Mouse (Mus musculus): ENCODE measurements around the gene Hist1h4i. TPM values are rescaled to one million over a fixed set of nuclear protein-coding genes. Genes with fewer than 3 reads are reported as not detected.

Hist1h4i gene
- 7.8 TPM for polyA plus RNA-seq (2014; fragmentation: Illumina TruSeq; extraction: RNeasy Lipid Tissue Mini Kit (QIAGEN cat#74804); ENCODE audit: low read depth, low replicate concordance)

DNA sequence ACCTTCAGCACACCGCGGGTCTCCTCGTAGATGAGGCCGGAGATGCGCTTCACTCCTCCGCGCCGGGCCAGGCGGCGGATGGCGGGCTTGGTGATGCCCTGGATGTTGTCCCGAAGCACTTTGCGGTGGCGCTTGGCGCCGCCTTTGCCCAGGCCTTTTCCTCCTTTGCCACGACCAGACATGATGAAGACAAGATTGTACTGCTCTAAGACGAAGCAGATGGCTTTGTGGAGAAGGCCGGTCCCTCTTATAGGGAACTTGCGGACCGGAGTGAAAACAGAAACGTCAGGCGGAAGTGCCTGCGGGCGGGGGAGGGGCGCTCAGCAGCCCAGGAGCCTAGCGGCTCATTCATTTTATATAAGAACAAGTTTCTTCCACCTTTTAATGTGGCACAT lies at the start of gene Hist1h4i:
Hist1h4i (minus strand) TSS at position 221 of the 395 bp plus-strand sequence.

DNA sequence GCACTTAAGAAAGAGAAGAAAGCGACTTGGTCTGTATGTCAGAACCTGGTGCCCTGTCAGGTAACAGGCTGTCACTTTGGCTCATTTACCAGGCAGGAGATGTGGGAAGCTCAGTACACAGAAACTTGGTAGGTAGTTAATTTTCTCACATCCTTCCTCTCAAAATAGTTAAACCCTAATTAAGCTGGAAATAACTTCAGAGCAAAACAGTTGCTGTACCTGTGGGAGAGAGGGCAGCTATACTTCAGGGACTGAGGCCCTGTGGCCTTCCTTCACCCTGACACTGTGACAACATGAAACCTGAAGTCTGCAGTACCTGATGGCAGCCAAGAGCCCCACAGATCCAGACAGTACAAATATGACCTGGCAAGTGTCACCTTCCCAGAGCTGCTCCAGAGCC lies 43.0 kb upstream of the Hist1h4i start, which contains the start of gene Vmn1r188:
Vmn1r188 (plus strand) TSS at position 301 of the 400 bp plus-strand sequence.

DNA sequence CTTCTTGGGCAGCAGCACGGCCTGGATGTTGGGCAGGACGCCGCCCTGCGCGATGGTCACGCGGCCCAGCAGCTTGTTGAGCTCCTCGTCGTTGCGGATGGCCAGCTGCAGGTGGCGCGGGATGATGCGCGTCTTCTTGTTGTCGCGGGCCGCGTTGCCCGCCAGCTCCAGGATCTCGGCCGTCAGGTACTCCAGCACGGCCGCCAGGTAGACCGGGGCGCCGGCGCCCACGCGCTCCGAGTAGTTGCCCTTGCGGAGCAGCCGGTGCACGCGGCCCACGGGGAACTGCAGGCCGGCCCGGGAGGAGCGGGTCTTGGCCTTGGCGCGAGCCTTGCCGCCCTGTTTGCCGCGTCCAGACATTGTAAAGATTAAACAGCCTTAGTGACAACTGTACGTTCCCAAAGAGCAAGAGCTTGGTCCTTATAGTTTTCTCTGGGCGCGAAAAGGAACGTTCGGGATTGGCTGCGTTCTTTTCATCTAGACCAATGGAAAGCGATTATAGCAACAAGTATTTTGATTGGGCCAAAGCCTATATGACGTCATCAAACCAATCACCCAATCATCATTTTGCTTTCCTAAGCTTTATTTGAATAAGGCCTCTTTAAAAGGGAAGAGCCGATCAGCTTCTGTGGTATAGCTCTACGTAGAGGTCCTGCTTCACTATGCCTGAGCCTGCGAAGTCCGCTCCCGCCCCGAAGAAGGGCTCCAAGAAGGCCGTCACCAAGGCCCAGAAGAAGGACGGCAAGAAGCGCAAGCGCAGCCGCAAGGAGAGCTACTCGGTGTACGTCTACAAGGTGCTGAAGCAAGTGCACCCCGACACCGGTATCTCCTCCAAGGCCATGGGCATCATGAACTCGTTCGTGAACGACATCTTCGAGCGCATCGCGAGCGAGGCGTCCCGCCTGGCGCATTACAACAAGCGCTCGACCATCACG lies 1.7 kb upstream of the Hist1h4i start, which contains the start of the genes Hist1h2ag and Hist1h2bj:
Hist1h2ag (minus strand) TSS at position 377 of the 935 bp plus-strand sequence.
Hist1h2bj (plus strand) TSS at position 647 of the 935 bp plus-strand sequence.

DNA sequence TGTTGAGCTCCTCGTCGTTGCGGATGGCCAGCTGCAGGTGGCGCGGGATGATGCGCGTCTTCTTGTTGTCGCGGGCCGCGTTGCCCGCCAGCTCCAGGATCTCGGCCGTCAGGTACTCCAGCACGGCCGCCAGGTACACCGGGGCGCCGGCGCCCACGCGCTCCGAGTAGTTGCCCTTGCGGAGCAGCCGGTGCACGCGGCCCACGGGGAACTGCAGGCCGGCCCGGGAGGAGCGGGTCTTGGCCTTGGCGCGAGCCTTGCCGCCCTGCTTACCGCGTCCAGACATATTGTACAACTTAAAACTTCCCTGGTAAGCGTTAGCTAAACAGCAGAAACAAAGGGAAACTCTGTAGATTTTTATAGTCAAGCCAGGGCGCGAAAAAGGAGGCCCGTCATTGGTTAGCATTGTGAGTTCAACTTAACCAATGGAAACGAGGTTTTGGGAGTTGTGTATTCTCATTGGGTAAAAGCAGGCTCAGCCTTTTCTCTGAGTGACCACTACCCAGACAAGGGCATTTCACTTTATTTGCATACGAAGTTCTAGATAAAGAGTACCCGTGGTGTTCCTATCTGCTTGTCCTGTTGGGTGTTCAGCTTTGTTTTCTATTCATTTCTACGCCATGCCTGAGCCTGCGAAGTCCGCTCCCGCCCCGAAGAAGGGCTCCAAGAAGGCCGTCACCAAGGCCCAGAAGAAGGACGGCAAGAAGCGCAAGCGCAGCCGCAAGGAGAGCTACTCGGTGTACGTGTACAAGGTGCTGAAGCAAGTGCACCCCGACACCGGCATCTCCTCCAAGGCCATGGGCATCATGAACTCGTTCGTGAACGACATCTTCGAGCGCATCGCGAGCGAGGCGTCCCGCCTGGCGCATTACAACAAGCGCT lies 5.7 kb downstream of the Hist1h4i start, which contains the start of the genes Hist1h2ah and Hist1h2bk:
Hist1h2ah (minus strand) TSS at position 302 of the 882 bp plus-strand sequence.
Hist1h2bk (plus strand) TSS at position 604 of the 882 bp plus-strand sequence.

GRCm38 (mm10) chr13:22009642-22010041 lies 31.5 kb downstream of the Hist1h4i start, which contains the start of gene Prss16:
Gene Prss16, minus strand, starts transcription at chr13:22009742.

Other genes with a start within 250 kb of the Hist1h4i start
- gene Hist1h2bq, start 231.2 kb downstream of the Hist1h4i start, polyA plus RNA-seq (2014; fragmentation: Illumina TruSeq; extraction: RNeasy Lipid Tissue Mini Kit (QIAGEN cat#74804); ENCODE audit: low read depth, low replicate concordance): not detected
- gene Hist1h2ao, start 230.9 kb downstream of the Hist1h4i start, polyA plus RNA-seq (2014; fragmentation: Illumina TruSeq; extraction: RNeasy Lipid Tissue Mini Kit (QIAGEN cat#74804); ENCODE audit: low read depth, low replicate concordance): not detected
- gene Hist1h4m, start 229.6 kb downstream of the Hist1h4i start, polyA plus RNA-seq (2014; fragmentation: Illumina TruSeq; extraction: RNeasy Lipid Tissue Mini Kit (QIAGEN cat#74804); ENCODE audit: low read depth, low replicate concordance): not detected
- gene Hist1h4n, start 209.2 kb downstream of the Hist1h4i start, polyA plus RNA-seq (2014; fragmentation: Illumina TruSeq; extraction: RNeasy Lipid Tissue Mini Kit (QIAGEN cat#74804); ENCODE audit: low read depth, low replicate concordance): not detected
- not detected for gene Hist1h2ap, start 207.9 kb downstream of the Hist1h4i start, polyA plus RNA-seq (2014; fragmentation: Illumina TruSeq; extraction: RNeasy Lipid Tissue Mini Kit (QIAGEN cat#74804); ENCODE audit: low read depth, low replicate concordance)
- gene Hist1h2br, start 207.6 kb downstream of the Hist1h4i start, polyA plus RNA-seq (2014; fragmentation: Illumina TruSeq; extraction: RNeasy Lipid Tissue Mini Kit (QIAGEN cat#74804); ENCODE audit: low read depth, low replicate concordance): 1.2 TPM
- 2.9 TPM for gene Zfp184, start 96.3 kb downstream of the Hist1h4i start, polyA plus RNA-seq (2014; fragmentation: Illumina TruSeq; extraction: RNeasy Lipid Tissue Mini Kit (QIAGEN cat#74804); ENCODE audit: low read depth, low replicate concordance)
- not detected for gene Pom121l2, start 60.2 kb downstream of the Hist1h4i start, polyA plus RNA-seq (2014; fragmentation: Illumina TruSeq; extraction: RNeasy Lipid Tissue Mini Kit (QIAGEN cat#74804); ENCODE audit: low read depth, low replicate concordance)
- gene Prss16, start 31.6 kb downstream of the Hist1h4i start, polyA plus RNA-seq (2014; fragmentation: Illumina TruSeq; extraction: RNeasy Lipid Tissue Mini Kit (QIAGEN cat#74804); ENCODE audit: low read depth, low replicate concordance): 0.35 TPM
- not detected for gene Hist1h2ah, start 5.8 kb downstream of the Hist1h4i start, polyA plus RNA-seq (2014; fragmentation: Illumina TruSeq; extraction: RNeasy Lipid Tissue Mini Kit (QIAGEN cat#74804); ENCODE audit: low read depth, low replicate concordance)
- gene Hist1h2bk, start 5.5 kb downstream of the Hist1h4i start, polyA plus RNA-seq (2014; fragmentation: Illumina TruSeq; extraction: RNeasy Lipid Tissue Mini Kit (QIAGEN cat#74804); ENCODE audit: low read depth, low replicate concordance): not detected
- not detected for gene Hist1h2ag, start 1.6 kb upstream of the Hist1h4i start, polyA plus RNA-seq (2014; fragmentation: Illumina TruSeq; extraction: RNeasy Lipid Tissue Mini Kit (QIAGEN cat#74804); ENCODE audit: low read depth, low replicate concordance)
- gene Hist1h2bj, start 1.9 kb upstream of the Hist1h4i start, polyA plus RNA-seq (2014; fragmentation: Illumina TruSeq; extraction: RNeasy Lipid Tissue Mini Kit (QIAGEN cat#74804); ENCODE audit: low read depth, low replicate concordance): not detected
- gene Vmn1r188, start 43.1 kb upstream of the Hist1h4i start, polyA plus RNA-seq (2014; fragmentation: Illumina TruSeq; extraction: RNeasy Lipid Tissue Mini Kit (QIAGEN cat#74804); ENCODE audit: low read depth, low replicate concordance): not detected
- gene Vmn1r189, start 64.5 kb upstream of the Hist1h4i start, polyA plus RNA-seq (2014; fragmentation: Illumina TruSeq; extraction: RNeasy Lipid Tissue Mini Kit (QIAGEN cat#74804); ENCODE audit: low read depth, low replicate concordance): not detected
- not detected for gene Vmn1r191, start 142.6 kb upstream of the Hist1h4i start, polyA plus RNA-seq (2014; fragmentation: Illumina TruSeq; extraction: RNeasy Lipid Tissue Mini Kit (QIAGEN cat#74804); ENCODE audit: low read depth, low replicate concordance)
- gene Vmn1r192, start 149.8 kb upstream of the Hist1h4i start, polyA plus RNA-seq (2014; fragmentation: Illumina TruSeq; extraction: RNeasy Lipid Tissue Mini Kit (QIAGEN cat#74804); ENCODE audit: low read depth, low replicate concordance): not detected
- not detected for gene Vmn1r193, start 181.8 kb upstream of the Hist1h4i start, polyA plus RNA-seq (2014; fragmentation: Illumina TruSeq; extraction: RNeasy Lipid Tissue Mini Kit (QIAGEN cat#74804); ENCODE audit: low read depth, low replicate concordance)
- gene Vmn1r194, start 202.9 kb upstream of the Hist1h4i start, polyA plus RNA-seq (2014; fragmentation: Illumina TruSeq; extraction: RNeasy Lipid Tissue Mini Kit (QIAGEN cat#74804); ENCODE audit: low read depth, low replicate concordance): not detected
- gene Vmn1r195, start 229.2 kb upstream of the Hist1h4i start, polyA plus RNA-seq (2014; fragmentation: Illumina TruSeq; extraction: RNeasy Lipid Tissue Mini Kit (QIAGEN cat#74804); ENCODE audit: low read depth, low replicate concordance): not detected
- gene Vmn1r196, start 248.6 kb upstream of the Hist1h4i start, polyA plus RNA-seq (2014; fragmentation: Illumina TruSeq; extraction: RNeasy Lipid Tissue Mini Kit (QIAGEN cat#74804); ENCODE audit: low read depth, low replicate concordance): not detected

Measured in adrenal gland, adult 10 weeks (tissue).